Mouse (Mus musculus): ENCODE measurements around the gene Cbx7. TPM values are rescaled to one million over a fixed set of nuclear protein-coding genes. Genes with fewer than 3 reads are reported as not detected.

The Cbx7 gene
- total and polyA plus RNA-seq, 3 experiments, result 8.1 to 12.4 (median 12.1) TPM

- no peak overlapping the region for H3K4me3 ChIP-seq (replicated peaks in 1 of 3; ENCODE audit: low read depth in 2 of 3, low read length in 2 of 3, poor library complexity in 1 of 3)
- no peaks in the 10 kb centered on the region for H3K27me3 ChIP-seq (replicated peaks)
- no peak for TF ChIP-seq NRF1 (IDR thresholded peaks at IDR 0.05; ENCODE audit: low read depth, low read length)
- TF ChIP-seq E2F4 (IDR thresholded peaks at IDR 0.05; ENCODE audit: insufficient replicate concordance, low read depth, low read length), result no peak
- TF ChIP-seq JUND (conservative IDR thresholded peaks at IDR 0.05; ENCODE audit: low read depth, low read length), result no peak
- dilution Hi-C loops (cut with MboI; ENCODE audit: extremely low pct_ligation_motif_present, extremely low pct_unique_long_range_greater_than_20kb, low sequenced_read_pairs) (no loop called here), in situ Hi-C loops (cut with MboI; ENCODE audit: low pct_ligation_motif_present, low pct_unique_long_range_greater_than_20kb, low sequenced_read_pairs) (no loop called here)
- H3K9ac ChIP-seq (ENCODE audit: insufficient read depth, low read depth), result no peak overlapping the region
- no peaks in the 10 kb centered on the region for H3K79me2 ChIP-seq (replicated peaks; ENCODE audit: control insufficient read depth, extremely low read depth, insufficient read depth, poor library complexity, severe bottlenecking)
- no peaks in the 10 kb centered on the region for H3K36me3 ChIP-seq (replicated peaks in 1 of 2; ENCODE audit: control insufficient read depth in 1 of 2, insufficient read depth in 1 of 2, low read length in 1 of 2)
- no peaks in the 10 kb centered on the region for H3K9me3 ChIP-seq (replicated peaks; ENCODE audit: low read length)
- no peak overlapping the region for H3K4me2 ChIP-seq (ENCODE audit: insufficient read depth, low read depth, poor library complexity, severe bottlenecking)
- no peak overlapping the region for H3K27ac ChIP-seq (ENCODE audit: insufficient read depth, low read depth)
- no peak for DNase-seq (ENCODE audit: extremely low read depth)
- peaks cover 7 to 29% of the 10 kb centered on the region in 2 experiments for H3K4me1 ChIP-seq (ENCODE audit: control insufficient read depth in 1 of 2, insufficient read depth in 2 of 2)
These were observed 34.6 kb downstream of the Cbx7 start for GRCm38 (mm10) chr15:79936374-79936751.

GRCm38 (mm10) chr15:79935654-79936373 is 35.1 kb downstream of the Cbx7 start:
- Histone ChIP-seq H3K36me3 (replicated peaks in 1 of 2; ENCODE audit: control insufficient read depth in 1 of 2, insufficient read depth in 1 of 2, low read length in 1 of 2) (peaks cover 0 to 5% of the 10 kb centered on the region in 2 experiments), H3K4me2 (ENCODE audit: insufficient read depth, low read depth, poor library complexity, severe bottlenecking) (no peak overlapping the region), H3K9ac (ENCODE audit: insufficient read depth, low read depth) (no peak overlapping the region), H3K27ac (ENCODE audit: insufficient read depth, low read depth) (no peak overlapping the region), H3K4me1 (ENCODE audit: control insufficient read depth in 1 of 2, insufficient read depth in 2 of 2) (peaks cover 12 to 30% of the 10 kb centered on the region in 2 experiments), H3K27me3 (replicated peaks) (no peaks in the 10 kb centered on the region), H3K4me3 (replicated peaks in 1 of 3; ENCODE audit: low read depth in 2 of 3, low read length in 2 of 3, poor library complexity in 1 of 3) (no peak overlapping the region), H3K79me2 (replicated peaks; ENCODE audit: control insufficient read depth, extremely low read depth, insufficient read depth, poor library complexity, severe bottlenecking) (no peaks in the 10 kb centered on the region), H3K9me3 (replicated peaks; ENCODE audit: low read length) (no peaks in the 10 kb centered on the region)
- dilution Hi-C loops (cut with MboI; ENCODE audit: extremely low pct_ligation_motif_present, extremely low pct_unique_long_range_greater_than_20kb, low sequenced_read_pairs) (no loop called here), in situ Hi-C loops (cut with MboI; ENCODE audit: low pct_ligation_motif_present, low pct_unique_long_range_greater_than_20kb, low sequenced_read_pairs) (no loop called here)
- no peak for DNase-seq (ENCODE audit: extremely low read depth)
- TF ChIP-seq EP300 (IDR thresholded peaks at IDR 0.05; ENCODE audit: low read length) (no peak), MYC (IDR thresholded peaks at IDR 0.05; ENCODE audit: low read depth, low read length) (no peak), POLR2AphosphoS2 (IDR thresholded peaks at IDR 0.05; ENCODE audit: low read depth, low read length) (no peak), RAD21 (IDR thresholded peaks at IDR 0.05; ENCODE audit: low read depth, low read length) (no peak), CHD2 (IDR thresholded peaks at IDR 0.05; ENCODE audit: low read length) (no peak), TBP (conservative IDR thresholded peaks at IDR 0.05; ENCODE audit: low read depth, low read length) (no peak), MAX (IDR thresholded peaks at IDR 0.05; ENCODE audit: low read length) (no peak), NELFE (IDR thresholded peaks at IDR 0.05; ENCODE audit: low read depth, low read length) (no peak)

GRCm38 (mm10) chr15:79934776-79935175 is 36.1 kb downstream of the Cbx7 start:
- Histone ChIP-seq H3K4me1 (ENCODE audit: control insufficient read depth in 1 of 2, insufficient read depth in 2 of 2) (peaks cover 12 to 38% of the 10 kb centered on the region in 2 experiments), H3K9me3 (replicated peaks; ENCODE audit: low read length) (no peaks in the 10 kb centered on the region), H3K4me2 (ENCODE audit: insufficient read depth, low read depth, poor library complexity, severe bottlenecking) (peak overlapping the region; percentile 74), H3K79me2 (replicated peaks; ENCODE audit: control insufficient read depth, extremely low read depth, insufficient read depth, poor library complexity, severe bottlenecking) (no peaks in the 10 kb centered on the region), H3K9ac (ENCODE audit: insufficient read depth, low read depth) (peak overlapping the region; percentile 65), H3K27me3 (replicated peaks) (no peaks in the 10 kb centered on the region), H3K36me3 (replicated peaks in 1 of 2; ENCODE audit: control insufficient read depth in 1 of 2, insufficient read depth in 1 of 2, low read length in 1 of 2) (peaks cover 4 to 15% of the 10 kb centered on the region in 2 experiments), H3K4me3 (replicated peaks in 1 of 3; ENCODE audit: low read depth in 2 of 3, low read length in 2 of 3, poor library complexity in 1 of 3) (no peak overlapping the region), H3K27ac (ENCODE audit: insufficient read depth, low read depth) (peak overlapping the region; percentile 99; the same call in 1 of the 2 replicates)
- dilution Hi-C loops (cut with MboI; ENCODE audit: extremely low pct_ligation_motif_present, extremely low pct_unique_long_range_greater_than_20kb, low sequenced_read_pairs), result no loop called here
- peak; percentile 81 for DNase-seq (ENCODE audit: extremely low read depth)
- in situ Hi-C loops (cut with MboI; ENCODE audit: low pct_ligation_motif_present, low pct_unique_long_range_greater_than_20kb, low sequenced_read_pairs), result no loop called here
- peak; percentile 87 for TF ChIP-seq IRF4 (IDR thresholded peaks at IDR 0.05; ENCODE audit: low read depth, low read length)
- peak; percentile 71; the same call in 1 of the 2 replicates for TF ChIP-seq MAFK (IDR thresholded peaks at IDR 0.05; ENCODE audit: insufficient replicate concordance, low read length)
- TF ChIP-seq CTCF (conservative IDR thresholded peaks at IDR 0.05 in 1 of 2, IDR thresholded peaks at IDR 0.05 in 1 of 2; ENCODE audit: low read depth in 2 of 2, low read length in 2 of 2), result no peak
- TF ChIP-seq ZC3H11A (IDR thresholded peaks at IDR 0.05; ENCODE audit: low read depth, low read length), result no peak
- peak; percentile 47; the same call in 1 of the 2 replicates for TF ChIP-seq JUN (IDR thresholded peaks at IDR 0.05; ENCODE audit: insufficient read depth, low read depth, low read length)
- TF ChIP-seq POLR2AphosphoS2 (IDR thresholded peaks at IDR 0.05; ENCODE audit: low read depth, low read length), result no peak
- TF ChIP-seq EP300 (IDR thresholded peaks at IDR 0.05; ENCODE audit: low read length), result peak; percentile 84
- TF ChIP-seq SIN3A (IDR thresholded peaks at IDR 0.05; ENCODE audit: low read length), result no peak; the same call in 1 of the 2 replicates
- peak; percentile 25 for TF ChIP-seq SMC3 (IDR thresholded peaks at IDR 0.05; ENCODE audit: low read depth, low read length)
- no peak for TF ChIP-seq GABPA (IDR thresholded peaks at IDR 0.05; ENCODE audit: insufficient replicate concordance, low read depth, low read length)
- no peak for TF ChIP-seq CHD1 (IDR thresholded peaks at IDR 0.05; ENCODE audit: low read depth, low read length)
- no peak for TF ChIP-seq PAX5 (IDR thresholded peaks at IDR 0.05; ENCODE audit: low read length)
- TF ChIP-seq ETS1 (conservative IDR thresholded peaks at IDR 0.05; ENCODE audit: low read depth, low read length), result peak; percentile 96
- no peak for TF ChIP-seq E2F4 (IDR thresholded peaks at IDR 0.05; ENCODE audit: insufficient replicate concordance, low read depth, low read length)
- peak; percentile 62 for TF ChIP-seq ELF1 (IDR thresholded peaks at IDR 0.05; ENCODE audit: low read depth, low read length)
- no peak for TF ChIP-seq MXI1 (IDR thresholded peaks at IDR 0.05; ENCODE audit: low read depth, low read length)
- peak; percentile 64; the same call in 1 of the 2 replicates for TF ChIP-seq TBP (conservative IDR thresholded peaks at IDR 0.05; ENCODE audit: low read depth, low read length)
- TF ChIP-seq HCFC1 (IDR thresholded peaks at IDR 0.05; ENCODE audit: low read depth, low read length), result peak; percentile 50; the same call in 1 of the 2 replicates
